Mouse (Mus musculus): ENCODE measurements at regions not wholly inside any gene's neighbourhood (a gene's known extent, or its start where the extent isn't known, plus 50 kb on each side); places are given as distances from the start of the nearest gene placed in this dataset.
A peak's percentile ranks its signal among the peaks of the same experiment; 100 is the strongest.

- 0 out of 2 replicates have a peak, but pooled peaks have one; percentile 8 for TF ChIP-seq CTCF (IDR thresholded peaks at IDR 0.05; ENCODE audit: control insufficient read depth, insufficient read depth, low read length)
- no peak for TF ChIP-seq POLR2A (IDR thresholded peaks at IDR 0.05; ENCODE audit: borderline replicate concordance, control insufficient read depth, low read depth, low read length)
These were observed 110.2 kb upstream of the Tacr3 start for GRCm38 (mm10) chr3:134718620-134719019.

Data from bone marrow, adult 2 months (tissue).